Mouse (Mus musculus): Measurements from ENCODE around the gene Iglon5. TPM values are rescaled to one million over a fixed set of nuclear protein-coding genes. Genes with fewer than 3 reads are reported as not detected.
A peak's percentile ranks its signal among the peaks of the same experiment; 100 is the strongest.

Iglon5 gene
- under 1 TPM in 2 of 3 experiments, not detected in 1; 0.15 to 0.36 TPM for polyA plus RNA-seq (2017; shearing (Covaris generic))

GRCm38 (mm10) chr7:43489631-43490125 is at the start of gene Iglon5:
Gene Iglon5, minus strand, starts transcription at chr7:43490075.
- ATAC-seq, result no peak

DNA sequence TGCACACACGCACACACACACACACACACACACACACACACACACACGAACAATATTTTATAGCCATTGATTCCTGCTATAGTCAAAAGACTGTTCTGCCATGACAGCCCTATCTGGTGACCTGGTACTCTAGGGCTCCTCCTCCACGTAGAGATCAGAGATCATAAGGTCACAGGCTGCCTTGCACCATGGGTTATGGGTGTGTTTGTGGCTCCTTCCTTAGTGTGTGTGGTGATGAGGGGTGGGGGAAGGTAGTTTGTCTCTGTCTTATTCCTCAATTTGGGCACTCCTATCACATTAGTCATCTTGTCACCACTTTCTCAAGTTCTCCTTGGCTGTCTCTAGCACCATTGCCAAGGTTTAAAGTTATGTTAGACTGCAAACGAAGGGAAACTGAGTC is 48.6 kb upstream of the Iglon5 start:
- ATAC-seq, result no peak

DNA sequence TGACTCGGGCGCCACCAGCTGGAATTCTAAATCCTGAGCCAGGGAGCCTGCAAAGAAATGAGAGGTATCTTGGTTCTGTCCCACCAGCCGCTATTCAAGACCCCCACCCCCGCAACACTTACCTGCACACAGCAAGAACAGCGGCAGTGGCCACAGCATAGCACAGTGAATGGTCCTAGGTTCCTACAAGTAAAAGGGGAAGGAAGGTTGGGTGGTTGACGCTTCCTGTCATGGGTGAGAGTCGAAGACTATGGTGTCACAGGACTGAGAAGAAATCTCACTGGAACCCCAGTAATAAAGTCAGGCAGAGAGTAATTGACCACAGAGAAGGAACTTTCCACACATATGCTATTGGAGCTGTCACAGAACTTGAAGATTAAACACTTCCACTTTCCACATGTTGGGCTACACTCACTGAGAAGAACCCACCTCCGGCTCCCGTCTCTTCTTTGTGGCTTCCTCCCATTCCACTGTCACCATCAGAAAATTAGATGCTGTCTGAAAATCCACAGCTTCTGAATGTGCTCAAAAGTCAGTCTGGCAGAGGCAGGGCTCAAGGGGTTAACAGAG is 43.1 kb upstream of the Iglon5 start:
- ATAC-seq, result no peak

DNA sequence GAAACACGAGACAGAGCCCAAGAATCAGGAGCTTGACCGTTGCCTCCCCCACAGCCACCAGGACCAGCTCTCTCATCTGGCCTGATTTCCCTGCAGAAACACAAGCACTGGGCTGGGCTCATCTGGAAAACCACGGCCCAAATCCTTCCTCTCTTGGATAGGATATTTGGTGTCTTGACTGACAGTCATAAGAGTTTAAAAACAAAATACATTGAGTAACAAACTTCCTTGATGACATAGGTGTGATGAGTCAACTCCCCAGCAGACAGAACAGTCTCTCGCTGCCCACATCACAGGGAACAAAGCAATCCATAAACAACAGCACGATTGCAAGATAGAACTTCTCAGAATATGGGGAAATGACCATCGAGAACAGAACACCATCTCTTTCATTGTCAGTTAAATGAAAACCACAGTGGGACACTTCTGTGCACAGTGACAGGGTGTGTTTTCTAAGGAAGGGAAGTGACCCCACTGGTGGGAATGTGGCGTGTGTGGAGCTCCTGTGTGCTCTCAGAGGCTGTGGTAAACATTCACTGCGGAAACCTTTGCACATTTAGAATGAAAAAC is 40.4 kb upstream of the Iglon5 start:
- no peak for ATAC-seq

DNA sequence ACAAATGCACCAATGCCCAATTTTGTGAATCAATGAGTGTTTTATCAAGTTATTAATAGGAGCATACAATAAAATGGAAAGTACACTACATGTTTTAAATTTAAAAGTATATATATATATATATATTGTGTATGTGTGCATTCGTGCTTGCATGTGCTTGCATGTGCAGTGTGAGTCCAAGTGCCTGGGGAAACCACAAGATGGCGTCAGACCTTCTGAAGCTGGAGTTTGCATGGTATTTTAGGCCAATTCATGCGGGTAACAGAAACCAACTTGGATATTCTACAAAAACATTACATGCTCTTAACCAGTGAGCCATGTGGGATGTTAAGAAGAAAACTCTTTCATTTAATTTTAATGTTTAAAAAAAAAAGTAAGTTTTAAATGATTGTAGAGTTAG is 35.4 kb upstream of the Iglon5 start:
- ATAC-seq, result no peak

GRCm38 (mm10) chr7:43522776-43523175 is 32.9 kb upstream of the Iglon5 start:
- no peak for ATAC-seq

- ATAC-seq, result no peak
Measured at GRCm38 (mm10) chr7:43518341-43518740, 28.5 kb upstream of the Iglon5 start.

GRCm38 (mm10) chr7:43515076-43515475 is 25.2 kb upstream of the Iglon5 start:
- ATAC-seq, result no peak

GRCm38 (mm10) chr7:43512519-43512918 is 22.6 kb upstream of the Iglon5 start:
- no peak for ATAC-seq

- no peak for ATAC-seq
Measured at GRCm38 (mm10) chr7:43511707-43512478, 22.0 kb upstream of the Iglon5 start.

GRCm38 (mm10) chr7:43495343-43496021 is 5.6 kb upstream of the Iglon5 start:
- ATAC-seq, result peak; percentile 67

- ATAC-seq, result no peak
Measured at GRCm38 (mm10) chr7:43490861-43491260, 986 bp upstream of the Iglon5 start.

- no peak for ATAC-seq
Measured at GRCm38 (mm10) chr7:43490182-43490584, 308 bp upstream of the Iglon5 start.

- ATAC-seq, result no peak
Measured at GRCm38 (mm10) chr7:43488646-43489045, 1.2 kb downstream of the Iglon5 start.

DNA sequence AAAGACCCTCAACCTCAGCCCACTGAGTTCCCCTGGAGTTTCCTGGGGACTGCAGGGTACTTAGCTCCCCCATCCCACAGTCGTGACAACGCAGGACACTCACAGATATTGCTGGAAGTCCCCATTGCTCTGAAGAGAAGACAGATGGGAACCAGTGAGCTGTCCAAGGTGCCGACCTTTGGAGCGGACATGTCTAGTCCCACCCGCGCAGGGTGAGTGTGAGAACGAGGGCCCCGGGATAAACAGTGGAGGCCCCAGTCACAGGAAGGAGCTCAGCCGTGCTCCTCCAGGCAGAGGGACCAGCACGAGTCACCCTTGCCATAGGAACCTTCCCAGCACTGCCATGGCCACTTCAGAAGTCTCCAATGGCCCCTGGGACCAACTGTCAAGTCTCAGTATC is 6.6 kb downstream of the Iglon5 start:
- no peak for ATAC-seq

GRCm38 (mm10) chr7:43482090-43482716 is 7.7 kb downstream of the Iglon5 start:
- ATAC-seq, result no peak

DNA sequence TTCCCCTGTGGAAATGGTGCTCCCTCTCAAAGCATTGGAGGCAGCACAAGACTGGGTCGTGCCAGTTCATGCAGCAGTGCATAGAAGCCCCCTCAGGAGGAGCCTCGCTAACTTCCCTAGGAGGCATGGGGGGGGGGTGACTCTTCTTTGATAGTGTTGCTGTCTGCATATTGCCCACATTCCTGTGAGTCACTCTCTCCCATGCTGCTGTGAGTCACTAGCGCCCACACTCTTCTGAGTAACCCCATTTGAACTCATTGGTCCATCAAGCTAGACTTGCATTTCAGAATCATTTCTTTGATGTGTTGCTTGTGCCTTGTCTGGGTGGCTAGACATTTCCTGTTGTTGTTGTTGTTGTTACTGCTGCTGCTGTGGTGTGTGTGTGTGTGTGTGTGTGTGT is 8.7 kb downstream of the Iglon5 start:
- ATAC-seq, result peak; percentile 93

- ATAC-seq, result no peak
Measured at GRCm38 (mm10) chr7:43476376-43476775, 13.5 kb downstream of the Iglon5 start.

- ATAC-seq, result peak; percentile 86
Measured at GRCm38 (mm10) chr7:43475706-43476105, 14.2 kb downstream of the Iglon5 start.

DNA sequence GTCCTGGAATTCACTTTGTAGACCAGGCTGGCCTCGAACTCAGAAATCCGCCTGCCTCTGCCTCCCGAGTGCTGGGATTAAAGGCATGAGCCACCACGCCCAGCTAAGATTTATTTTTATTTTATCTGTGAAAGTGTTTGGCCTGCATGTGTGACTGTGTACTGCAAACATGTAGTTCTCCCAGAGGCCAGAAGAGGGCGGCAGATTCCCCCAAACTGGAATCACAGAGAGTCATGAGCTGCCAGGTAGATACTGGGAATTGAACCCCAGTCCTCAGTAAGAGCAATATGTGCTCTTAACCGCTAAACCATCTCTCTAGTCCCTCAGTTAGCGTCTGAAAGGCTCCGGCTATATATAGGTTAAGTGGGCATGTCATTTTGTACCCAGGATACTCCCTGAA is 19.5 kb downstream of the Iglon5 start:
- no peak for ATAC-seq

- peak; percentile 69 for ATAC-seq
Measured at GRCm38 (mm10) chr7:43466099-43466694, 23.7 kb downstream of the Iglon5 start.
